9 mouse cellular contexts compared by ENCODE assay signal in the genomic region with DNA sequence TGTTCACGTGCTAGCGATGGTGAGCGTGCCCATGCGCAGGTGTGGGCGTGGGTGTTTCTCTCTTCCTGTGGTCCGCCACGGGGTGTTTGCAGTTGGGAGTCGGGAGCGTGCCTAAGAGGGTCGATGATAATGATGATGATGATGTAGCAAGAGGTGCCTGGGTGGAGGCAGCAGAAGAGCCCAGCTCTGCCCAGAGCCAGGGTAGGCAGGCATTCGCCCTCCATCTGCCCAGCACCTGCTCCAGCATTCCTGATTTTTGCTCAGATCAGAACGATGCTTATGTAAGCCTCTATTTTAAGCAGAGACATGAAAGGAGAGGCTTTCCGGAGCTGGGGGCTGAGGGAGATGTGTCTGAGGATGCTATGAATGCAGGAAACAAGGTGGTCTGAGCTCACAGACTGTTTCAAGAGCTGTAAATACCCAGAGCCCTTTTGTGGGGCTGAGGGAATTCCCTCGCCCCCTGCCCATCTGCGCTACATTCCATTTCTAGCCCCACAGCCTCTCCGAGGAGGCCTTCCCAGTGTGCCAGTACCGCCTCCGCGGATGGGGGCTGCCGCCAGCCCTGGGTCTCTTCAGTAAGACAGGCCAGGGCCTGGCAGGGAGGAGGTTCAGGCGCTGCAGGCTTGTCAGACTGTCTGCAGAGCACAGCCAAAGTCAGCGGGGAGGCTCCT. TPM values are rescaled to one million over a fixed set of nuclear protein-coding genes. Genes with fewer than 3 reads are reported as not detected.
DNase-seq lines count a peak whose midpoint lies in the region; ATAC-seq and TF ChIP-seq lines count a peak whose summit lies in the region.
"Had no signal": no experiment of that assay in that cellular context is flagged by ENCODE, and none has a peak within 500 bp of the region (broad histone marks: within the 10 kb centered on the region; RNA-seq: fewer than 3 reads in every experiment).

No protein-coding gene starts in this region.

- H3K4me3 ChIP-seq in heart, embryonic 13.5 days: peak overlapping the region; percentile 24
- H3K4me3 ChIP-seq in cortical plate, adult 2 months (ENCODE audit: insufficient read depth, low read length): no peak overlapping the region
- H3K4me3 ChIP-seq in hindbrain, embryonic 15.5 days: no peak overlapping the region
- H3K4me3 ChIP-seq in limb, embryonic 13.5 days: no peak overlapping the region
- no peak overlapping the region for H3K4me3 ChIP-seq in stomach, embryonic 16.5 days (replicated peaks; ENCODE audit: low read length)
- H3K4me3 ChIP-seq: erythroblast, embryonic 14.5 days had no signal

- H3K9ac ChIP-seq in heart, embryonic 13.5 days: peak overlapping the region; percentile 59
- H3K9ac ChIP-seq in hindbrain, embryonic 15.5 days: peak overlapping the region; percentile 32
- H3K9ac ChIP-seq in limb, embryonic 13.5 days: 0 out of 2 replicates have a peak overlapping the region, but pooled peaks have one; percentile 25
- H3K9ac ChIP-seq in stomach, embryonic 16.5 days (ENCODE audit: low read length): peak overlapping the region; percentile 48

- 21% methylated on average over 21 of the region's 22 CpGs for whole genome bisulfite sequencing in heart, embryonic 13.5 days
- WGBS in hindbrain, embryonic 15.5 days: 28% methylated on average over 22 of the region's 22 CpGs
- WGBS in limb, embryonic 13.5 days: 41% methylated on average over 22 of the region's 22 CpGs
- WGBS in stomach, embryonic 16.5 days: 45% methylated on average over 22 of the region's 22 CpGs

- no peak for TF ChIP-seq CTCF in cortical plate, adult 2 months (IDR thresholded peaks at IDR 0.05; ENCODE audit: extremely low read depth, insufficient read depth, low read length)

- H3K4me2 ChIP-seq in heart, embryonic 13.5 days: peak overlapping the region; percentile 59
- peak overlapping the region; percentile 44 for H3K4me2 ChIP-seq in hindbrain, embryonic 15.5 days
- H3K4me2 ChIP-seq in limb, embryonic 13.5 days (replicated peaks): peak overlapping the region; percentile 45
- peak overlapping the region; percentile 34; the same call in 1 of the 2 replicates for H3K4me2 ChIP-seq in stomach, embryonic 16.5 days (ENCODE audit: low read depth, low read length)

- no peaks in the 10 kb centered on the region for H3K36me3 ChIP-seq in heart, embryonic 13.5 days
- H3K36me3 ChIP-seq in hindbrain, embryonic 15.5 days: no peaks in the 10 kb centered on the region
- H3K36me3 ChIP-seq in limb, embryonic 13.5 days: no peaks in the 10 kb centered on the region
- H3K36me3 ChIP-seq in stomach, embryonic 16.5 days (ENCODE audit: control insufficient read depth, insufficient read depth, low read length): no peaks in the 10 kb centered on the region; the same call in 1 of the 2 replicates

- no peak for ATAC-seq in heart, embryonic 13.5 days (ENCODE audit: extremely low read depth, insufficient number of reproducible peaks, low FRiP score, low TSS enrichment)
- peak; percentile 14 for ATAC-seq in hindbrain, embryonic 15.5 days (ENCODE audit: low FRiP score, low read depth)
- ATAC-seq in limb, embryonic 13.5 days (ENCODE audit: low FRiP score, low read depth): no peak
- ATAC-seq in stomach, embryonic 16.5 days (ENCODE audit: insufficient read depth, low FRiP score): peak; percentile 22; the same call in 1 of the 2 replicates
- no peak for ATAC-seq in megakaryocyte, adult 5-6 weeks (ENCODE audit: poor library complexity, severe bottlenecking)

- H3K4me1 ChIP-seq in heart, embryonic 13.5 days: peaks cover 36% of the 10 kb centered on the region
- peaks cover 35% of the 10 kb centered on the region for H3K4me1 ChIP-seq in cortical plate, adult 2 months (ENCODE audit: control insufficient read depth, insufficient read depth, low read length)
- peaks cover 66% of the 10 kb centered on the region for H3K4me1 ChIP-seq in hindbrain, embryonic 15.5 days (replicated peaks)
- H3K4me1 ChIP-seq in limb, embryonic 13.5 days: peaks cover 48% of the 10 kb centered on the region
- peaks cover 34% of the 10 kb centered on the region for H3K4me1 ChIP-seq in stomach, embryonic 16.5 days (ENCODE audit: control insufficient read depth, insufficient read depth, low read length)

- peak overlapping the region; percentile 32; the same call in 1 of the 2 replicates for H3K27ac ChIP-seq in heart, embryonic 13.5 days (replicated peaks)
- peak overlapping the region; percentile 79 for H3K27ac ChIP-seq in cortical plate, adult 2 months (ENCODE audit: insufficient read depth, low read length)
- H3K27ac ChIP-seq in hindbrain, embryonic 15.5 days (replicated peaks): peak overlapping the region; percentile 82
- H3K27ac ChIP-seq in limb, embryonic 13.5 days: no peak overlapping the region
- H3K27ac ChIP-seq in stomach, embryonic 16.5 days (ENCODE audit: low read length): peak overlapping the region; percentile 84

- H3K27me3 ChIP-seq in heart, embryonic 13.5 days (replicated peaks): peaks cover 20% of the 10 kb centered on the region
- H3K27me3 ChIP-seq in hindbrain, embryonic 15.5 days: no peaks in the 10 kb centered on the region
- peaks cover 24% of the 10 kb centered on the region for H3K27me3 ChIP-seq in limb, embryonic 13.5 days
- H3K27me3 ChIP-seq in stomach, embryonic 16.5 days (ENCODE audit: control insufficient read depth, insufficient read depth, low read length): 0 out of 2 replicates have a peak, but pooled peaks cover 5% of the 10 kb centered on the region

- no peak for DNase-seq in heart, postnatal 36 days
- no peak for DNase-seq in gastrocnemius, postnatal 14 days

- no peak for TF ChIP-seq POLR2A in cortical plate, adult 2 months (IDR thresholded peaks at IDR 0.05; ENCODE audit: extremely low read depth, insufficient read depth, low read length)

- intact Hi-C loops in heart, postnatal 36 days (cut with DNase I): no loop called here
- intact Hi-C loops in gastrocnemius, postnatal 14 days (cut with DNase I; ENCODE audit: low total_unique reads): no loop called here

- H3K9me3 ChIP-seq in heart, embryonic 13.5 days: no peaks in the 10 kb centered on the region
- no peaks in the 10 kb centered on the region for H3K9me3 ChIP-seq in hindbrain, embryonic 15.5 days
- H3K9me3 ChIP-seq in limb, embryonic 13.5 days: no peaks in the 10 kb centered on the region
- no peaks in the 10 kb centered on the region for H3K9me3 ChIP-seq in stomach, embryonic 16.5 days (replicated peaks; ENCODE audit: control insufficient read depth, low read length)

RNA-seq across cellular contexts. Expression of gene Ttc7, which starts 47.7 kb away (rescaled TPM):
- polyA plus RNA-seq in heart, embryonic 13.5 days (2015; fragmentation: Nextera tagmentation; extraction: Ambion mirVana): 2.5 and 3.6 TPM in 2 replicates
- total RNA-seq in heart, postnatal 36 days (2021): 10 to 100 TPM; 14.7 to 16.7 TPM
- polyA plus RNA-seq in cortical plate, adult 2 months (2012; rRNA removed): 11.3 and 12.2 TPM in 2 replicates
- 5.3 and 8.2 TPM in 2 replicates for polyA plus RNA-seq in hindbrain, embryonic 15.5 days (2015; fragmentation: Nextera tagmentation; extraction: Ambion mirVana)
- 4.1 and 4.3 TPM in 2 replicates for polyA plus RNA-seq in limb, embryonic 13.5 days (2015; fragmentation: Nextera tagmentation; extraction: Ambion mirVana)
- polyA plus RNA-seq in stomach, embryonic 16.5 days (2015; fragmentation: Nextera tagmentation; extraction: Ambion mirVana): 10.7 and 11.1 TPM in 2 replicates
- 78.8 and 94.9 TPM in 2 replicates for total RNA-seq in megakaryocyte, adult 5-6 weeks (2015)
- 94.0 and 96.3 TPM in 2 replicates for total RNA-seq in megakaryocyte, adult 5-6 weeks (2017)
- total RNA-seq in gastrocnemius, postnatal 14 days (2021): 10 to 100 TPM; 13.2 to 14.5 TPM

Comparison
In these comparisons a context has a peak if more than half of its experiments do, and no peak if none do; other contexts are left out.
1. ATAC-seq: peak in hindbrain, embryonic 15.5 days (single experiment) and stomach, embryonic 16.5 days (single experiment); none in heart, embryonic 13.5 days (single experiment), limb, embryonic 13.5 days (single experiment) and megakaryocyte, adult 5-6 weeks (single experiment).
2. Peak in every context shown above with its lines, with median percentiles within 50 percentile points of each other: H3K4me2 ChIP-seq and H3K9ac ChIP-seq.